Mouse (Mus musculus) intestine, embryonic 15.5 days (tissue): ENCODE results near the gene Nfia. TPM values are rescaled to one million over a fixed set of nuclear protein-coding genes. Genes with fewer than 3 reads are reported as not detected.

ENCODE experiments used
- ATAC-seq: fragments of 200-750 bp; cut with Nextera tagmentation; 2 replicates; pipeline ENCODE4 v1.8.0; 2017; ENCODE audit warnings: moderate TSS enrichment, moderate library complexity
- H3K27ac ChIP-seq: fragments of 300-500 bp; sonication (generic); 2 replicates; pipeline ENCODE4 v1.5.1; 2015; ENCODE audit warnings: mild to moderate bottlenecking, inconsistent platforms
- H3K27me3 ChIP-seq: fragments of 300-500 bp; sonication (generic); replicated peaks from 2 replicates; pipeline ENCODE4 v1.6.1; 2015; ENCODE audit warnings: inconsistent platforms
- H3K36me3 ChIP-seq: fragments of 300-500 bp; sonication (generic); 2 replicates; pipeline ENCODE4 v1.6.1; 2015; ENCODE audit warnings: inconsistent platforms
- H3K4me1 ChIP-seq: fragments of 300-500 bp; sonication (generic); replicated peaks from 2 replicates; pipeline ENCODE4 v1.6.1; 2015; ENCODE audit warnings: inconsistent platforms
- H3K4me2 ChIP-seq: fragments of 300-500 bp; sonication (generic); replicated peaks from 2 replicates; pipeline ENCODE4 v1.6.1; 2015; ENCODE audit warnings: mild to moderate bottlenecking, inconsistent platforms
- H3K4me3 ChIP-seq: fragments of 300-500 bp; sonication (generic); replicated peaks from 2 replicates; pipeline ENCODE4 v1.5.1; 2015; ENCODE audit warnings: inconsistent platforms
- H3K9ac ChIP-seq: fragments of 300-500 bp; sonication (generic); 2 replicates; pipeline ENCODE4 v1.6.1; 2015; ENCODE audit warnings: inconsistent platforms
- H3K9me3 ChIP-seq: fragments of 300-500 bp; sonication (generic); 2 replicates; pipeline ENCODE4 v1.6.1; 2016; ENCODE audit warnings: inconsistent platforms
- WGBS: fragments of 180-500 bp; shearing (Covaris S2); methylation state at CpG from one replicate; pipeline ENCODE4 v1.1.7; 2015; 5-methylcytosine and 5-hydroxymethylcytosine counted together
- polyA plus RNA-seq: library from polyadenylated mRNA; unstranded; fragments of >200 nt; fragmentation: Nextera tagmentation; extraction: Ambion mirVana; gene quantifications from 2 replicates; pipeline ENCODE4 v1.2.1, GENCODE M21; 2015

The Nfia gene
- polyA plus RNA-seq, 1 experiment from 2014 or later = 37.3 TPM

- no peak overlapping the region for H3K4me2 ChIP-seq
- 66% methylated on average over 11 of the region's 11 CpGs for WGBS
- H3K9ac ChIP-seq = no peak overlapping the region
- H3K9me3 ChIP-seq = no peaks in the 10 kb centered on the region
- peaks cover 4% of the 10 kb centered on the region for H3K4me1 ChIP-seq
- H3K4me3 ChIP-seq = no peak overlapping the region
- ATAC-seq = no peak
- no peaks in the 10 kb centered on the region for H3K27me3 ChIP-seq
- no peaks in the 10 kb centered on the region for H3K36me3 ChIP-seq
- H3K27ac ChIP-seq = no peak overlapping the region
Observed at GRCm38 (mm10) chr4:97997151-97997817, 224.8 kb downstream of the Nfia start.

GRCm38 (mm10) chr4:98002206-98002605, 229.7 kb downstream of the Nfia start:
- Histone ChIP-seq H3K36me3 (no peaks in the 10 kb centered on the region), H3K27ac (0 out of 2 replicates have a peak overlapping the region, but pooled peaks have one; percentile 23), H3K27me3 (no peaks in the 10 kb centered on the region), H3K4me3 (no peak overlapping the region), H3K4me1 (peaks cover 20% of the 10 kb centered on the region), H3K4me2 (no peak overlapping the region), H3K9ac (no peak overlapping the region), H3K9me3 (no peaks in the 10 kb centered on the region)
- ATAC-seq = no peak
- 58% methylated on average over 5 of the region's 5 CpGs for WGBS

GRCm38 (mm10) chr4:98003323-98004107, 231.0 kb downstream of the Nfia start:
- H3K27ac ChIP-seq = peak overlapping the region; percentile 89
- H3K9ac ChIP-seq = no peak overlapping the region
- H3K4me3 ChIP-seq = no peak overlapping the region
- no peaks in the 10 kb centered on the region for H3K27me3 ChIP-seq
- H3K4me1 ChIP-seq = peaks cover 20% of the 10 kb centered on the region
- peak; percentile 81 for ATAC-seq
- no peaks in the 10 kb centered on the region for H3K9me3 ChIP-seq
- peak overlapping the region; percentile 26 for H3K4me2 ChIP-seq
- WGBS = 6% methylated on average over 12 of the region's 12 CpGs
- H3K36me3 ChIP-seq = no peaks in the 10 kb centered on the region

- Histone ChIP-seq H3K4me2 (peak overlapping the region; percentile 26), H3K27ac (peak overlapping the region; percentile 89), H3K4me3 (no peak overlapping the region), H3K4me1 (peaks cover 25% of the 10 kb centered on the region), H3K9ac (no peak overlapping the region), H3K27me3 (no peaks in the 10 kb centered on the region), H3K9me3 (no peaks in the 10 kb centered on the region), H3K36me3 (no peaks in the 10 kb centered on the region)
- 7% methylated on average over 11 of the region's 11 CpGs for WGBS
- peak; percentile 91 for ATAC-seq
Observed at GRCm38 (mm10) chr4:98004108-98004625, 231.6 kb downstream of the Nfia start.

- H3K27me3 ChIP-seq = no peaks in the 10 kb centered on the region
- WGBS = 64% methylated on average over 6 of the region's 6 CpGs
- no peak overlapping the region for H3K4me2 ChIP-seq
- no peak overlapping the region for H3K9ac ChIP-seq
- no peak for ATAC-seq
- peak overlapping the region; percentile 89 for H3K27ac ChIP-seq
- no peak overlapping the region for H3K4me3 ChIP-seq
- H3K36me3 ChIP-seq = no peaks in the 10 kb centered on the region
- H3K4me1 ChIP-seq = peaks cover 25% of the 10 kb centered on the region
- no peaks in the 10 kb centered on the region for H3K9me3 ChIP-seq
Observed at GRCm38 (mm10) chr4:98004986-98005385, 232.5 kb downstream of the Nfia start.

- Histone ChIP-seq H3K36me3 (no peaks in the 10 kb centered on the region), H3K4me3 (no peak overlapping the region), H3K9me3 (no peaks in the 10 kb centered on the region), H3K9ac (no peak overlapping the region), H3K4me2 (no peak overlapping the region), H3K27ac (no peak overlapping the region), H3K27me3 (no peaks in the 10 kb centered on the region), H3K4me1 (peaks cover 11% of the 10 kb centered on the region)
- no peak for ATAC-seq
- WGBS = 46% methylated on average over 4 of the region's 4 CpGs
Observed at GRCm38 (mm10) chr4:98008814-98009368, 236.4 kb downstream of the Nfia start.

- no peaks in the 10 kb centered on the region for H3K9me3 ChIP-seq
- 0 out of 2 replicates have a peak, but pooled peaks cover 5% of the 10 kb centered on the region for H3K4me1 ChIP-seq
- WGBS = 88% methylated on average over 2 of the region's 2 CpGs
- H3K4me2 ChIP-seq = no peak overlapping the region
- H3K4me3 ChIP-seq = no peak overlapping the region
- H3K27ac ChIP-seq = no peak overlapping the region
- H3K36me3 ChIP-seq = no peaks in the 10 kb centered on the region
- no peak for ATAC-seq
- no peak overlapping the region for H3K9ac ChIP-seq
- H3K27me3 ChIP-seq = no peaks in the 10 kb centered on the region
Observed at GRCm38 (mm10) chr4:98009966-98010365, 237.4 kb downstream of the Nfia start.

GRCm38 (mm10) chr4:98019811-98020210, 247.3 kb downstream of the Nfia start:
- H3K4me3 ChIP-seq = no peak overlapping the region
- no peaks in the 10 kb centered on the region for H3K9me3 ChIP-seq
- no peak for ATAC-seq
- H3K4me1 ChIP-seq = no peaks in the 10 kb centered on the region
- 78% methylated on average over 3 of the region's 3 CpGs for WGBS
- H3K4me2 ChIP-seq = no peak overlapping the region
- no peaks in the 10 kb centered on the region for H3K36me3 ChIP-seq
- H3K27ac ChIP-seq = no peak overlapping the region
- no peak overlapping the region for H3K9ac ChIP-seq
- no peaks in the 10 kb centered on the region for H3K27me3 ChIP-seq

GRCm38 (mm10) chr4:98020836-98021235, 248.3 kb downstream of the Nfia start:
- Histone ChIP-seq H3K4me3 (no peak overlapping the region), H3K9me3 (no peaks in the 10 kb centered on the region), H3K27me3 (no peaks in the 10 kb centered on the region), H3K4me1 (no peaks in the 10 kb centered on the region), H3K9ac (no peak overlapping the region), H3K36me3 (no peaks in the 10 kb centered on the region), H3K4me2 (no peak overlapping the region), H3K27ac (no peak overlapping the region)
- ATAC-seq = no peak
- 92% methylated on average over 7 of the region's 7 CpGs for WGBS

- ATAC-seq = no peak
- no peaks in the 10 kb centered on the region for H3K4me1 ChIP-seq
- H3K4me2 ChIP-seq = no peak overlapping the region
- H3K27ac ChIP-seq = no peak overlapping the region
- H3K27me3 ChIP-seq = no peaks in the 10 kb centered on the region
- H3K4me3 ChIP-seq = no peak overlapping the region
- no peaks in the 10 kb centered on the region for H3K9me3 ChIP-seq
- H3K9ac ChIP-seq = no peak overlapping the region
- WGBS = 82% methylated on average over 6 of the region's 6 CpGs
- H3K36me3 ChIP-seq = no peaks in the 10 kb centered on the region
Observed at GRCm38 (mm10) chr4:98023245-98023792, 250.8 kb downstream of the Nfia start.

- Histone ChIP-seq H3K36me3 (no peaks in the 10 kb centered on the region), H3K9ac (no peak overlapping the region), H3K4me3 (no peak overlapping the region), H3K27me3 (no peaks in the 10 kb centered on the region), H3K4me1 (no peaks in the 10 kb centered on the region), H3K9me3 (no peaks in the 10 kb centered on the region), H3K27ac (no peak overlapping the region), H3K4me2 (no peak overlapping the region)
- ATAC-seq = no peak
- WGBS = 84% methylated on average over 4 of the region's 4 CpGs
Observed at GRCm38 (mm10) chr4:98027412-98027811, 254.9 kb downstream of the Nfia start.

GRCm38 (mm10) chr4:98031871-98032270, 259.3 kb downstream of the Nfia start:
- H3K4me1 ChIP-seq = no peaks in the 10 kb centered on the region
- no peak overlapping the region for H3K4me2 ChIP-seq
- no peak overlapping the region for H3K4me3 ChIP-seq
- H3K9ac ChIP-seq = no peak overlapping the region
- H3K9me3 ChIP-seq = no peaks in the 10 kb centered on the region
- 57% methylated on average over 3 of the region's 3 CpGs for WGBS
- no peak for ATAC-seq
- H3K36me3 ChIP-seq = no peaks in the 10 kb centered on the region
- H3K27ac ChIP-seq = no peak overlapping the region
- H3K27me3 ChIP-seq = no peaks in the 10 kb centered on the region
